Mouse (Mus musculus) urinary bladder, postnatal 4 days (tissue): ENCODE data around the gene Ggta1.

ENCODE experiments used
- DNase-seq, 2 experiments: peaks; one replicate each; pipeline ENCODE4 v3.0.0; 2021 to 2022; ENCODE audit warnings: low spot score in 2 of 2

Gene Ggta1

DNA sequence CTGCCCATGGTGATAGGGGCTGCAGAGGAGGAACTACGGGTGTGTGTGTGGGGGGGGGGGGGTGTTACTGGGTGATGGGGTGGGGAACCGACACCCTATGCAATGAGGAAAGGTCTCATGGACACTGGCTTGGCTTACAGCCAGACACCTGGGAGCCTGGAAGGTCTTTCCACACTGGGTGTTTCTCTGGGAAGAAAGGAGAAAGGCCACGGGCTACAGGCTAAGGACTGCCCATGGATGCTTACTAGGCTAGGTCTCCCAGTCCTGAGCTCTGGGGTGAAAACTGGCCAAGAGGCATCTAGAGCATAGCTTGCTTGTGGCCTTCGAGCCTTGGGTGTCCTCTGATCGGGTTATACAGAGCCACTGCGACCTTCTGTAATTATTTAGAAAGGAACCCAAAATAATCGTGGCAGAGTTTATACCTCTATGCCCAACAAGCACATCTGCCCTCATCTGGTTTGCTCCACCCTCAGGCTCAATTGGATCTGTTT is at the start of gene Ggta1:
Gene Ggta1 (minus strand): TSS at position 441 of the 491 bp plus-strand sequence.
- DNase-seq, result no peak

DNA sequence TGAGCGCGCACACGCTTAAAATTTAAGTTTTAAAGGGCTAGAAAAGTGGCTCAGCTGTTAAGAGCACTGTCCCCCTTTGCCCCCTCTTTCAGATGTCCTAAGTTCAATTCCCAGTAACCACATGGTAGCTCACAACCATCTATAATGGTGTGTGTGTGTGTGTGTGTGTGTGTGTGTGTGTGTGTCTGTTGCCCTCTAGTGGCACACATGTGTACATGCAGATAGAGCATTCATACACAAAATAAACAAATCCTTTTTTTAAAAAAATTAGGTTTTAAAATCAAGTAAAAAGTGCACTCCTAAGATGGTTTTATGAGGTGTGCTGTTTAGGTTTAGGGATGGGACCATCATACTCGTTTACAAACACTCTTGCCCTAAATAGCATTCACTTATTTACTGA is 49.2 kb upstream of the Ggta1 start:
- no peak for DNase-seq

DNA sequence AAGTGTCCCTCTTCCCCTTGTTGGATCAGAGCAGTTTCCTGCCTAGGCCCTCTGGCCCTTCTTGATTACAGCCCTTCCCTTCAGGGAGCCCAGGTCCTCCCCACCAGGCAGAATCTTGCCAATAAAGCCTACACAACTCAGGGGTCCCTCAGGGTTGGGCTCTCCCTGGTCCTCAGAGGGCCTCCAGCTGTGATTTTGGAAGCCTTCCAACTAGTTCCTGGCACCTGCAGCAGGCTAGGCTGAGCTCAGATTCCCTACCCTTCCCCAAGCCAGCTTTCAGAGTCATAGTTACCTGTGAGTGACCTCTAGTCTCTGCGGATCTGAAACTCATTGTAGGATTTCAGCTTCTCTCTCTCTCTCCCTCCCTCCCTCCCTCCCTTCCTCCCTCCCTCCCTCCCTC is 47.9 kb upstream of the Ggta1 start:
- no peak for DNase-seq

DNA sequence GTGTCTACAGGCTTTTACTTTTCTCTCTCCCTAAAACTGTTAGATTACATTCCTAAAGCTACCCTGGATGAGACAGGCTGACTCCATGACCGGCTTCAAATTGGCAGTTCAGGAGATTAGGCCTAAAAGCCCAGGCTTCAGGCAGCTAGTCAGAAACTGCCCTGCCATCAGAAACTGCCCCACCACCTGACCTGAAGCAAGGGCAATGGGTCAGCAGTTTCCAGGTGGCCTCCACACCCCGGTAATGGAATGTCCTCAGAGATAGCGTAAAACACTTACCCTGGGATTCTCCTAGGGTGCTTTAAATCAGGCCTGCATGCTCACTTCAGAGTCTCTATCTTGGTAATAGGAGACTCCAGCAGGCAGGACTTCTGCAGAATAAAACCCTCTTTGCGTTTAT is 46.9 kb upstream of the Ggta1 start:
- no peak for DNase-seq

DNA sequence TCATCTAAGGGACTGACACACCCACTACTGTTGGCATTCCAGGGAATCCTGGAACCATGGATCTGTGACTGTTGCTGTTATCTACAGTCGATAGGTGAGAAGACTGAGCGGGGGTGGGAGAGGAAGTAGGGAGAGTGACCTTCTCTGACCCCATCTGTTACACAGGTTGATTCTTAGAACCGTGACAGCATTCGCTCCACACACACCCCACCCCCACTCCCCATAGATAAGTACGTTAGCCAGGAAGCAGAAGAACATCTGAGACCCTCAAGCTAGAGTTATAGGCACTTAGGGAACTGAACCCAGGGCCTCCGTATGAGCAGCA is 46.3 kb upstream of the Ggta1 start:
- no peak for DNase-seq

DNA sequence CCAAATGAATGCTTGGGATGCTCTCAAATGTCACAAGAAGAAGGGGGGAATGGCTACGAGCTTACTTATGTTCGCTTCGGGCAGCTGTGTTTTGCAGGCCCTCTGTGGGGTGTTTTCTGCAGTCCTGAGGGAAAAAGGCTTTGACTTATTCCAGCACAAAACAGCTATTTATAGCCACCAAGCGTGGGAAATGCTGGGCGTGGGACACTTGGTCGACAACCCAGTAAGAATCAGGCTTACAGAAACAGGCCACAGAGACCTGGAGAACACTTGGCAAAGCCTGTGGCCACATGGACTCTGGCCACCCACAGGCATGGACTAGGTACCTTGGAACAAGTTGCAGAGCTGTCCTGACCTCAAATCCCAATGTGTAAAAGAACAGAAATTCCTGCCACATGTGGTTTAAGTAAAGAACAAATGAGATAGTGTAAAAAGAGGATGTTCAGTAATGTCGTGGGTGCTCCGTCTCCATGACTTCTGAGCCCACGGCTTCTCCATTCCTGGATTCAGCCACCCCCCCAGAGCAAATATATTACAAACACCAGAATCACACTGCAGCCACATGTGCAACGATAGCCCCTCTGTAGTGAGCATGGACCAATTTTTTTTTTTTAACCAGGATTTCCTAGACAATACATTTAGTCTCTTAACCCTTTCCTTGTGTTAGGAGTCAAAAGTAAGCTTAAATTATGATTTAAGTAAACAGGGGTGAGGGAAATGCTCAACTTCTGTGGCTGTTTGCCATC is 45.7 kb upstream of the Ggta1 start:
- peak in 1 of 2 experiments; percentile 62 for DNase-seq

DNA sequence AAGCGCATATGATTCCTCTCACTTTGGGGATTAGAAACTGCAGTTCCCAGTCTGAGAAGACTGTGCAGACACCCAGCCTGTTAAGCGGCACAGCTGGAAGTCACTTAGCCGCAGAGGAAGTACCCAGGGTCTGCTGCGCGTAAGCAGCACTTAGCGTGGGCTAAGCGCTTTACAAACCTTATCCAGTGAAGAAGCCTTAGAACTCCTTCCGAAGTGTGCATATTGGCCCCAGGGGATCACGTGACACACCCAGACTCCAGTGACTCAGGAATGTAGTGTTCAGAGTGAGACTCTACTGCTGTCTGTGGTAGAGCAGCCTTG is 44.1 kb upstream of the Ggta1 start:
- no peak for DNase-seq

DNA sequence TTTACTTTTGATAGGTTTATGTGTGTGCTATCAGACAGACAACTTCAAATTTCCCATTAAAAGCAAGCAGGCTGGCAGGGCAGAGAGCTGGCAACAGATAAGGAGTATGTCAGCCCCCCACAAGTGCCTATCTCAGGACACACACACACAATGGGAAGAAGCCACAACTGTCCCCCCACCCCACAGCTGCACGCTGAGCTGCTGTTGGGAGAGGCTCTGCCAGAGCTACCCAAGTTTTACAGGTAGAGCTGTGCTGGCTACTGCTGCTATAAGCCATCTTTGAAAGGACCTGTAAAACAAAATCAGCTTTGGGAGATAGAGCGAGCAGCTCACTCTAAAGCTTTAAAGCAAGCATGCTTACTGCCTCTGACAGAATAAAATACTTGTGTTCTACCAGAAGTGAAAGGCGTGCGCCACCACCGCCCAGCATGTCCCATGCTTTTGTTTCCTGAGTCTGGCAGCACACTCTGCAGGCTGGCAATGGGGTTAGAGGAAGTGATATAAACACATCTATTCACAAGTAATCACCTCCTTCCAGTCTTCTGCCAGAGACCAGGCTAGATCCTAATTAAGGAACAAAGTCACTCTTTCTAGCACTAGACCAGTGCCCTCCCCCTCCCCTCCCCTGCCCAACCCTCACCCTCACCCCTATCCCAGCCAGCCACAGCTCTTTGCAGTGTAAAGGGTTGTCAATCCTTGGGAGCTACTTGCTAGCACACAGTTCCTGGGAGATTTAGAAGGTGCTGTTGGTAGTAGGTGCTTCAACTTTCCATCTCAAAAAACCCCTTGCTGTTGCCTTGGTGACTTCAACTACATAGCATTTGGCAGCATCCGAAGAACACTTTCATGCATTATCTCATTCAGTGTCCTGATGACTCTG is 43.5 kb upstream of the Ggta1 start:
- no peak for DNase-seq

DNA sequence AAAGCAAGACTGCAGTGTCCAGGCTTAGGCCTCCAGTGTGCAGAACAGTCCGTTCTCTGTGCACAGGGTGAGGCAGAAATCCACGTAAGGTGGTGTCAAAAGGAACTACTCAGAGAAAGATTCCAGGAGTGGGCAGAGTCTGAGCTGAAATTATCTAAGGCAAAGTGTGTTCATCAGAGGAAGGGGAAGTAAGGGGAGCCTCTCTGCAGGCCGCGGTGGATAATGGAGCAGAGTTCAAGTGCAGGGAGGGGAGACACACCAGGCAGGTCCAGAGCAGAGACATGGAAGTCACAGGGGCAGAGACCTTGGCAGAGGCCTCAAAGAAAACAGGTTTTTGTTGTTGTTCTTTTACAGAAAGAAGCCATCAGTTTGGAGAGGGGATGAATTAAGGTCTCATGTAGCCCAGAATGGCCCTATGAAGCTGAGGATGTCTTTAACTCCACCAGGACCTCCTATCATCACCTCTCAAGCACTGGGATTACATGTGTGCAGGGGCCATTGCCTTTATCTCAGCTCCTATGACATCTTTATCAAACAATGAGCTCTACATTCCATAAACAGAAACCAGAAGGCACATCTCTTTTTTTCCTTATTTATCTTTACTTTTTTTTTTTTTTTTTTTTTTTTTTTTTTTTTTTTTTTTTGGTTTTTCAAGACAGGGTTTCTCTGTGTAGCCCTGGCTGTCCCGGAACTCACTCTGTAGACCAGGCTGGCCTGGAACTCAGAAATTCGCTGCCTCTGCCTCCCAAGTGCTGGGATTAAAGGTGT is 42.7 kb upstream of the Ggta1 start:
- DNase-seq, result no peak

DNA sequence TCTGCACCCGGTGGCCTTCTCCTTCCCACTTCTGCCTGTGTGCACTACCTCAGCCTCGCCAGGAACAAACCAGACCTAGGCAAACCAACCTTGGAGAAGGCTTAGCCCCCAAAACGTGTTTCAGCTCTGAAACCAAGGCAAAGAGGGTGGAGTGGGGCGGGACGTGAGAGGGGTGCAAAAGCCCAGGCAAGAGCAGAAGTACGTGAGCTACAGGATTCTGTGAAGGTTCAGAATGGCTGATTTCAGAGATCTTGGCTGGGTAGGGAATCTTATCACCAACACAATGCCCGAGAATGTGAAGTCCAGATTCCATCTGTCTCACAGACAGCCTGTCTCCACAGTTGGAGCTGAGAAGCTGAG is 41.4 kb upstream of the Ggta1 start:
- no peak for DNase-seq

DNA sequence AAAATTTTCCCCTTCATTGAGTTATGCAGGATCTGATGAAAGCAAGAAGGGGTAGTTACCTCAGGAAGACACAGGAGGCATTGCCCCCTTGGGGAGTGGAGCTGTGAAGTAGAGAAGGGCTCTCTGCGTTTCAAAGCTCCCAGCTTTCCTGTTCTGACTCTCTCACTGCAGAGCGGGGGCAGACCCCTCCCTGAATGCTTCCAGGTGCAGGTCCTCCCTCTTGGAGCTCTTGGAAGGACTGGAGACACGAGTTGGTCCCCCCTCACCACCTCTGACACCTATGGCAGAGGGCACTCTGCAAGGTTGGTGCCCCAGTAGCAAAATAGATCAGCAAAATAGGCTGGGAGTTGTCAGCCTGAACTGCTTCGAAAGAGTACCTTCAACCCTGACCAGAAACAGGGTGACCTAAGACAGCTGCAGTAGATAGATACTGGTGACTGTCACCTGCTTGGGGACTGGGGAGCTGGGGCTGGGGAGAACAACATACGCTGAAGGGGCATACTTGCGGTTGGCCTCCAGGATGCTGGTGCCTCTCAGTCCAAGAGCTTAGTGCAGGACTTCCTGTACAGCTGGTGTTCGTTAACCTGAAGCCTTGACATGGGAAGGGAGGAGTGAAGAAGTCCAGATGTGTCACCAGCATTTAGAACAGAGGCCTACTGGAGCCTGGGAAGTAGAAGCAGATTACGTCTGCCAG is 40.8 kb upstream of the Ggta1 start:
- no peak for DNase-seq

DNA sequence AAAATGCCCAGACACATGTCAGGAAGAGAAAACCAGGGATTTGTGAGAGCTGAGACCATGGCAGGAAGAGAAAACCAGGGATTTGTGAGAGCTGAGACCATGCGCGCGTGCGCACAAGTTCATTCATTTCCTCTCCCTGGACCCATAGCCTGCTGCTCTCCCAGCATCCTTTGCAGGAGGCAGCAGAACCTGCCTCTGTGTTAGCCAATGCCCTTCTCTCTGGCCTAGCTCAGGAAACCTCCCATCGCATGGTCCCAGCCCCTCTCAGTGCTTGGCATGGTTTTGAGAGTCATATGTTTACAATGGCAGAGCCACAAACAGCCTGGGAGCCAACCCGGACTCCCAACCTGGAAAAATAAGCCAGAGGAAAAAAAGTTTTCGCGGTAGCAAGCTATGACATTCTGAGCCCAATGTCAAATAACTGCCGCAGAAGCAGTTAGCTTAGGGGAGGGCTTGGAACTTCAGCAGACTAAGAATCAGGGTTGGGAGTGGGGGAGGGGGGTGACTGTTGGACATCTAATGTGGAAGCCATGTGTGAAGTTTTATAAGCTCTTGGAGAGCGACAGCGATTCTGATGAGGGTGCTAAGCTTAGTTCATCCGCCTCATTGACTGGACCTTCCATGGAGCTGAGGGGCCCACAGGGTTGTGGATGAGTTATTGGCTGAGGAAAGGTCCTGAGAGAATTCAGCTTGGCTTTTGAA is 40.1 kb upstream of the Ggta1 start:
- no peak for DNase-seq

DNA sequence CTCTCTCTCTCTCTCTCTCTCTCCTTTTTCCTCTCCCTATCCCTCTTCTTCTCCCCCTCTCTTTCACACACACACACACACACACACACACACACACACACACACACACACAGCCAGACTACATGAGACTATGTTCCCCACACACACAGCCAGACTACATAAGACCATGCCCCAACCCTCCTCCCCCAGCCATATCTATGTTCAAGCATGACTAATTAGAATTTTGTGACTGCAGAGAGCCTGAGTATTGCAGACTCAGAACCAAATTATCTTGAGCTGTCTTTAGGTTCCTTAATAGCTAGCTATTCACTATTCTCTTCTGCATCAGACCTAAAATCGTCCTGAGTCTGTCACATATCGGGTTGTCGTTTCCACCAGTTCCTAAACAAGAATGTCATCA is 39.5 kb upstream of the Ggta1 start:
- DNase-seq, result no peak

DNA sequence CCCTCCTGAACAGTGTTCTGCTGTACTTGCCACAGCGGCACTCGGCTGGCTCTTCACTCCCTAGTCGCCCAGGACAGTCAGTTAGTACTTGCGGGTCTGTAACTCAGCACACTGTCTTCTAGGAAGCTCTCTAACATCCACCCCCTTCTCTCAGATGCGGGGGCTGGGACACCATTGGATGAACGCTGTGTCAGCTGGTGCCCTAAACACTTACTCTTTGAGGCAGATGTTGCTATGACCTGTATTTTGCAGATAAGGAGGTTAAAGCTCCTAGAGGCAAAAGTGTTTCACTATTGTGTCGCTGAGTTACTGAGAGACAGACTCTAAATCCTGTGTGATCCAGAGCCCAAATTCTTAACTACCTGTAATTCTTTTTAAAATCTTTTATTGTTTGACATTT is 36.4 kb upstream of the Ggta1 start:
- DNase-seq, result no peak

DNA sequence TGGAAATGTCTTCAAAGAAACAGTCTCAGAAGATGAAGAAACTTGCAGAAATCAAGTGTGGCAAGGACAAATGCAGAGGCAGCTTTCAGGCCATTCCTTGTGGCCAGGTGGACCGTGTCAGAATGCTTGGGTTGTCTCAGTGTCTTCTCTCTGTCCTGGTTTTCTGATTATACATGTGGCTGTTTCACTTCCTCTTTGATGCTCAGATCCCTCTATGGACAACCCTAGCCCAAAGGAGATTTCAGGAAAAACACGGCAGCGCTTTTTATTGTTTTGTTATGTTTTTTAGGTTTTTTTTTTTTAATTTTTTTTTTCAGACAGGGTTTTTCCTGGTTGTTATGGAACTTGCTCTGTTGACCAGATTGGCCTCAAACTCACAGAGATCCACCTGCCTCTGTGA is 35.9 kb upstream of the Ggta1 start:
- DNase-seq, result no peak

DNA sequence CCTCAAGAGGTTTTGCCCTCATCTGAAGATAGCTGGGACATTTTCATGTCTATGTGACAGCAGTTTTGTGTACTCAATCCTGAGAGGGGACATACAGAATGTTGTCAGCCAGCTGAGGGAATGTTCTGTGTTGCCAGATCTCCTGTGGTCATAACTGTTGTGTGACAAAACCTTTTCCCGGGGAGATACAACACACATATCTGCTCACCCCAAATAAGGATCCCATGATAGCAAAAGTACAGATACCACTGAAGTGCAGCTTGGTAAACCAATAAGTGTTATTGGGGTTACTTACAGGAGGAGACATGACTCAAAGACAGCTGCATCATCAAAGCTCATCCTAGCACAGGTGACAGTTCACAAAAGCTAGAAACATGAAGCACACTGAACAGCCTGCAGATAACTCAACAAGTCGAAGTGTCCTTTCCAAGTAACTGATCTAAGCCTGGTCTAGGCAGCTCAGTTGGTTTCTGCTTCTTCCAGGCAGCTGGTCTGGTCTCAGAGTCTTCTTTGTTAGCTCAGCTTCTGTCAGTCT is 34.7 kb upstream of the Ggta1 start:
- no peak for DNase-seq

DNA sequence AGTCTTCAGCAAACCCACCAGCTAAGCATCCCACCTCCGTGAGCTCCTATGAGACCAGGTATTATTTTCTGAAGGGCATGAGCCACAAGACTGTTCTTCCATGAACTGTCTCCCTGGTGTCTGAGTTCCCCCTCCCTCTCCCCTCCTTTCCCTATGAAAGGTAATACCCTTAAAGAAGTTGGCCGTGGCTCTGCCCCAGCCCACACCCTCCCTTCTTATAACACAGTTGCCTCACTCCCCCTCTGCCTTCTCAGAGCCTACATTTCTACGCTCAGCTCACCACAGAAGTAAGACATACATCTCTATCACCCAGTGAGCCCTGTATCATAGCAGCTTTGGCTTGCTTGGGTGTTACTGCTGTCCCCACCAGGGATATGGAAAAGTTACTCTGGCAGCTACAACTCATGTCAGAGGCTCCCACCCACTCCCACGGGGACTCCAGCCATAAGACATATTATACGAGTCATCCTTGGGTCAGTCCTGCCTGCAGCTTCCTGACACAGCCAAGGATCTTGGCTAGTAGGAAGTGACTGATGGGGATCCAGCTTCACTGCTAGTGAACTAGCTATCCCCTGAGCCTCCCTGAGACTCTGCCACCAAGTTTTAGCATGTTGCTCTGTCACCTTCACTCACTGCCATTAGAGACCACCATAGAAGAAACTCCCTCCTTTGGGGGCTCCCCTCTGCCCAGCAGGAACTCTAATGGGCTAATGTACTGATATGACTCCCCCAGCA is 33.4 kb upstream of the Ggta1 start:
- DNase-seq, result no peak

DNA sequence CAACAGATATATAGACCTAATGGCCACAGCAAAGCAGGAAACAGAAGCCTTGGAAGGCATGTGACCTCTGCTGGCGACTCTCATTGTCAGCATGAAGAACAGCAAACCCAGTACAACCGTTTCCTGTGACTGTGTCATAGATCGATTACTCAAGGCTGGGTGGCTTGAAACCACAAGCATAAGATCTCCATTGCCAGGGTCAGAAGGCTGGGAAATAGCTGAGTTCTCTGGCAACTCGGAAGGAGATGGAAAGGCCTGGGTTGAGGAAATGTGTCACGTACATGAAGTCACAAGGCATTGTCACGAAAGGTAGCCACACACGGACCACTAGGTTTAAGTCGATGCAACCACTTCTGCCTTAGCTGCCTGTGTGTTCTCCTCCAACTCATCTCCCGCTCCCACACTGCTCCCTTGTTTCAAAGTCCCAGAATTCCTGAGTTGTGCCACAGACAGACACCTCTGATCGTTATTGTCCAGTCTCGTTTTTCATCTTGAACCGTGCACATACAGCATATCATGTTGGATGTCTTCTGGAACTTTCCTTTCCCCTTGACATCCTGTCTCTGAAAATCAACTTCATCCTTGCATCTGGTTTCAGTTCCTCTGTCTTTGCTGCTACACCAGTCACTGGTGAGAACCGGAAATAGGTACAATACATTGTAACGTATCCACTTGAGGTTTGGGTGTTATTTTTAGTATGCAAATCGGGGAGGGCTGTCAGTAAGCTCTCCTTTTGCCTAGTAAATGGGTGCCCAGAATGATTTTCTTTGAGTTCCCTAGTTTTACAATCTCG is 32.7 kb upstream of the Ggta1 start:
- no peak for DNase-seq

DNA sequence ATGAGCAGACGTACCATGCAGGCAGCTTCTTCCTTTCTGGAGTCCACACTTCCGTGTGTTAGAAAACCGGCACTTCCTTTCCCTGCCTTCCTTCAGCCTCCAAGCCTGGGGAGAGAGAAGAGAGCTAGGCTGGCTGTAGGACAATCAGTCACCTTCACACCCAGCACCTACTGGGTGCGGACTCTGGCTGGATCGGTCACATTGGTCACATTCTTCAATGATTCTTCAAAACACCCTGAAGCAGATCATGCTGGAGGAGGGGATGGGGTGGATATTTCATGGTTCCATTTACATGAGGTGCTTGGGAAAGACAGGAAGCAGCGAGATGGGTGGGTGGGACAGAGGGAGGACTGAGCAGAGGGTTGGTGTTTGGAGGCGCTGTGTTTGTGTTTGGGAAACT is 30.5 kb upstream of the Ggta1 start:
- DNase-seq, result no peak

DNA sequence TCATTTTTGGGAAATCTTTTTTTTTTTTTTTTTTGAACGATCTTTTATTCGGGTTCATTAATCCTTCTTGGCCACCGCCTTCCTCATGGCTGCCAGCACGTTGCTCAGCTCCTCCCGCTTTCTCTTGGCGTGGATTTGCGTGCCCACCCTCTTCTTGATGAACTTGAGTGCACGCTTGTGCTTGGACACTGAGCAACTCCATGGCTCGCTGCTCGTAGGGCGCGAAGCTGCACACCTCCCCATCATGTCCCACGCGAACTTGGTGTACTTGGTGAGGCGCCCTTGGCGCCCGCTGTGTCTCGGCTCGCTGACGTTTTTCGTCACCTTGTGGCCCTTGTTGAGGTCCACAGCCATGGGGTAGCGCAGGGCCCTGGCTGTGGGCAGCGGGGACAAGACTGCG is 28.1 kb upstream of the Ggta1 start:
- DNase-seq, result no peak
